Mouse (Mus musculus): Measurements from ENCODE around the gene Bzw1. TPM values are rescaled to one million over a fixed set of nuclear protein-coding genes. Genes with fewer than 3 reads are reported as not detected.
"Not testable (repeated sequence)": the region's sequence is repeated elsewhere in the genome, so short reads cannot be mapped to it uniquely, and the experiment has no call there.

Gene Bzw1
- total RNA-seq (2015) (205 and 216 TPM in 2 replicates), total RNA-seq (2017) (189 and 202 TPM in 2 replicates)

- ATAC-seq (replicated peaks; ENCODE audit: poor library complexity), result peak; percentile 87
Measured at GRCm38 (mm10) chr1:58392652-58393283, at the start of gene Bzw1. TSS of gene Bzw1 (plus strand) at chr1:58392898.

DNA sequence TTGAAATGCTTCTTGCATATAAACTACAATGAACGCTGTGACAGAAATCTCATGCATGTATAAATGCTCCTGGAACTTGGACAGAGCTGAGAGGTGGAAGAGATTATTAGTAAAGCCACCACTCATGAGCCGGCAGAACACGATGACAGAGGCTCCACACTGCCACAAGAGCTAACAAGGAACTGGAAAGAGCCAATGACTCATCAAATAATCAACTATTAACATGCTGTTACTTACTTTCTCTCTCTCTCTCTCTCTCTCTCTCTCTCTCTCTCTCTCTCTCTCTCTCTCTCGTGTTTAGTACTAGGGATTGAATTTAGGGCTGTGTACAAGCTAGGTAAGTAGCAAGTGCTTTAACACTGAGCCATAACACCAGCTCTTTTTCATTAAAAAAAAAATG is 48.8 kb upstream of the Bzw1 start:
- ATAC-seq (replicated peaks; ENCODE audit: poor library complexity), result peak; percentile 64

DNA sequence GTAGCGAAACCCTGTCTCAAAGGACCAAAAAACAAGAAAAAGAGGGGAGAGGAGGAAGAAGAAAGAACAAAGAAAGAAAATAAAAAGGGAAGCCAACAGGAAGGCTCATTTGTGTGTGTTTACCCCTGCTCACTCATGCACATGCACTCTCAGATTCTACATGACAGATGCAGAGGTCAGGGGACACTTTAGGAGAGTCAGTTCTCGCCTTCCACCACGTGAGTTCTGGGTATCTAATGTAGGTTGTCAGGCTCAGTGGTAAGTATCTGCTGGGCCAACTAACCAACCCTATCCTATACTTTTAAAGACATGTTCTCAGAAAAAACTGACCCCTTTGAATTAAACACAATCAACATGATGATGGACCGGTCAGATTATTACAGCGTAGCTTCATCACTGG is 48.1 kb upstream of the Bzw1 start:
- no peak for ATAC-seq (replicated peaks; ENCODE audit: poor library complexity)

- no peak for ATAC-seq (replicated peaks; ENCODE audit: poor library complexity)
Measured at GRCm38 (mm10) chr1:58346159-58346558, 46.5 kb upstream of the Bzw1 start.

- peak; percentile 88 for ATAC-seq (replicated peaks; ENCODE audit: poor library complexity)
Measured at GRCm38 (mm10) chr1:58348712-58349111, 44.0 kb upstream of the Bzw1 start.

GRCm38 (mm10) chr1:58353238-58353893 is 39.3 kb upstream of the Bzw1 start:
- ATAC-seq (replicated peaks; ENCODE audit: poor library complexity), result no peak

- peak; percentile 94 for ATAC-seq (replicated peaks; ENCODE audit: poor library complexity)
Measured at GRCm38 (mm10) chr1:58358958-58359901, 33.5 kb upstream of the Bzw1 start.

- no peak for ATAC-seq (replicated peaks; ENCODE audit: poor library complexity)
Measured at GRCm38 (mm10) chr1:58362296-58362695, 30.4 kb upstream of the Bzw1 start.

- no peak for ATAC-seq (replicated peaks; ENCODE audit: poor library complexity)
Measured at GRCm38 (mm10) chr1:58364551-58364950, 28.1 kb upstream of the Bzw1 start.

- no peak for ATAC-seq (replicated peaks; ENCODE audit: poor library complexity)
Measured at GRCm38 (mm10) chr1:58365829-58366228, 26.9 kb upstream of the Bzw1 start.

- ATAC-seq (replicated peaks; ENCODE audit: poor library complexity), result no peak
Measured at GRCm38 (mm10) chr1:58366737-58367471, 25.8 kb upstream of the Bzw1 start.

DNA sequence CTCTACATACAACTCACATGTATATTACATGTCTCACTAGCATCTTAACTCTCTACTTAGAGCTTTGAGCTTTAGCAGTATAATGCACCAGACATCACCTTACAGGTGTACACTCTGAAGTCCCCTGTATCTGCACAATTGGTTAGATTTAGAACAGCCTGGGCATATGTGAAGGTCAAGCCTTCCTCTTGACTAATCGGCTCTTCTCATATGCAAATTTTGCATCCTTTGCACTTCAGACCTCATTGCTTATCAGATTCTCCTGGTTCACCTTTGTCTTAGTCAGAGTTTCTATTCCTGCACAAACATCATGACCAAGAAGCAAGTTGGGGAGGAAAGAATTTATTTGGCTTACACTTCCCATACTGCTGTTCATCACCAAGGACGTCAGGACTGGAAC is 23.0 kb upstream of the Bzw1 start:
- ATAC-seq (replicated peaks; ENCODE audit: poor library complexity), result no peak

- not testable (repeated sequence) for ATAC-seq (replicated peaks; ENCODE audit: poor library complexity)
Measured at GRCm38 (mm10) chr1:58374266-58374665, 18.4 kb upstream of the Bzw1 start.

GRCm38 (mm10) chr1:58375574-58376147 is 17.0 kb upstream of the Bzw1 start:
- ATAC-seq (replicated peaks; ENCODE audit: poor library complexity), result no peak

- no peak for ATAC-seq (replicated peaks; ENCODE audit: poor library complexity)
Measured at GRCm38 (mm10) chr1:58382586-58383281, 10.0 kb upstream of the Bzw1 start.

DNA sequence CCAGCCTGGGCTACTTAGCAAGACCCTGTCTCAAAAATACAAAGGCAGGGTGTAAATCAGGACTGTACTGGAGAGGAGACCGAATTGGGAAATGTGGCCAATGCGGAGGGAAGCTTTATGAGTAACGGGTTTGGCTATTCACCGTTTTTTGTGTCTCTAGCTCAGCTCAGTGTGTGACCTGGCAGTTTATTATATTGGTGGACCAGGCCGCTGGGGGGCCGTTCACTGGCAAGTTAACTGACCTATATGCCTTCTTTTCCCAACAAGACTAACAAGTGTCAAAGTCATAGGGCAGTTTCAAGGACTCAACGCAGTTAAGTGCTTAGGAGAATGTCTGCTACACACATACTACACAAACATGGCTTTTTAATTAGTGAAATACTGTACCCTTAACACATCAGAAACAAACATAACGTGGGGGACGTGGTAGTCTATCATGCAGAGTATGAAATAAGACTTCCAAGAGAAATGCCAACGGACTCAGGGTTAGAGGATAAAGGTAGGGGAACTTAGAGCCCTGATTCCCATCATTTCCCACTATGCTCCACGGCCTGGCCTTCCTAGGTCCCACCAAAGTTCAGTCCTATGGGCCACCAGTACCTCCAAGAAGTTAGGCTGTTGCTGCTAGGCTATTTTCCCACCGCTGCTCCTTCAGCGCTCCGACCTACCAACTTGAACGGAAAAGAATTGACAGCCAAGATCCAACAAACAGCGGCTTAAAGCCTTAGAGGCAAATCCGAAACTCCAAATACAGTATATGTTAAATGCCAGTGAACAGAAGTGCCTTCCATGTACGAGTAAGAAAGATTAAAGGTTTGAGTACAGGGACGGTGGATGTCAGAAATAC is 1.1 kb upstream of the Bzw1 start:
- no peak for ATAC-seq (replicated peaks; ENCODE audit: poor library complexity)

DNA sequence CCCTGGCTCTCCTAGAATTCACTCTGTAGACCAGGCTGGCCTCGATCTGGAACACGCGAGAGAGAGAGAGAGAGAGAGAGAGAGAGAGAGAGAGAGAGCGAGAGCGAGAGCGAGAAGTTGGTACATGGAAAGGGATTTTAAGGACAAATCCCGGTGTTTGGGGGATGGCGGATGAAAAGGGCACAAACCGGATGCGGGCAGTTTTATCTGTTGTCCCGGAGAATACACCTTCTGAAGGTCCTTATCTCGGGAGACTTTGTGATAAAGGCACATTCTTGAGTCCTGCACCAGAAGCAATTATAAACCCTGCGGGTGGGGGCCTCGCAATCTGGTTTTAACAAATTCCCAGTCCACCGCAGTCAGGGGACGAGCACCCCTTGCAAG is 438 bp upstream of the Bzw1 start:
- ATAC-seq (replicated peaks; ENCODE audit: poor library complexity), result peak; percentile 18

DNA sequence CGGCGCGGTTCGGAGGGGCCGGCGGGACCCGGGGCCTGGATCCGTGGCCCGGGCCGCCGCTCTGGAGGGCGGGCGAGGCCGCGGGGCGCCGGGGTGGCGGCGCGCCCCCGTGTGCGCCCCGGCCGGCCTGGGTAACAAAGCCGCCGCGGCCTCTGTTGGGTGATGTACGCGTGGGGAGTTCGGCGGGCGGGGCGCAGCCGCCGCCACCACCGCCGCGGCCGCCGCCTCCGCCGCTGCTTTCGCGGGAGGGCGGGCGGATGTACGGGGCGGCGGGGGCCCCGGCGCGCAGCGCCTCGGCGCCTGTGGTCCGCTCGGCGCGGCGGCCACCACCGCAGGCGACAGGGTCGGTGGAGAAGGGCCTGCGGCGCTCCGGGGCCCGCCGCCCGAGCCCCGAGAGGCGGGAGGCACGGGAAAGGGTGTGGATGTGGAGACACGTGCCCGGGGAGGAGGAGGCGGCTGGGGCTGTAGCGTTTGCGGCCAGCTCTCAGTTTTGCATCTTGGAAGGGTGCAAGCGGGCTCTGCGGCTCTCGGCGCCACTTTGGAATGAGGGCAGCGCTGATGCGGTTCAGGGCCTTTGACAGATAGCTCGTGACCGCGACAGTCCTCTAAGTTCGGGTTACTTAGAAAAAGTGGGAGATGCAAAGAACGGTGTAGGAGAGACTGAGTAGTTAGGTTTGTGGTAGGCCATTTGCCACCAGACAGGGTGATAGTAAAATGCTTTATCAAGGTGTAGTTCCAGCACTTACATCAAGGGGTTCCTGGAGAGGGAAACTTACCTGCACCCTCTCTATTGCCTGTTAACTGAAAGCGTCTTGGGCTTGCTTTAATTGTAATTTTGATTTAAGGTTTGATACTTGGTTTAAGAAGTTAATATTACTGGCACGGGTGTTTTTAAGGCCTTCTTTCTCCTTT is 842 bp downstream of the Bzw1 start:
- ATAC-seq (replicated peaks; ENCODE audit: poor library complexity), result peak; percentile 45
